Mouse (Mus musculus) lung, postnatal 25 days (tissue): ENCODE results near the gene Sat1.

Experiments
- DNase-seq: peaks from one replicate; pipeline ENCODE4 v3.0.0; 2022; ENCODE audit warnings: low spot score

The Sat1 gene

GRCm38 (mm10) chrX:155166313-155166712 lies 49.9 kb downstream of the Sat1 start:
- no peak for DNase-seq

- DNase-seq, result no peak
Observed at GRCm38 (mm10) chrX:155163553-155163952, 52.7 kb downstream of the Sat1 start.
